Mouse (Mus musculus): ENCODE results near the gene Isoc2b. TPM values are rescaled to one million over a fixed set of nuclear protein-coding genes. Genes with fewer than 3 reads are reported as not detected.

Isoc2b gene
- 3.2 and 4.1 TPM in 2 replicates for polyA plus RNA-seq (2015; fragmentation: Nextera tagmentation; extraction: Ambion mirVana)

GRCm38 (mm10) chr7:4870133-4870532 is at the start of gene Isoc2b:
Gene Isoc2b (minus strand): TSS chr7:4870258.
- H3K9me3 ChIP-seq = no peaks in the 10 kb centered on the region
- ATAC-seq (ENCODE audit: low FRiP score, low read depth) = no peak
- H3K27me3 ChIP-seq = no peaks in the 10 kb centered on the region
- no peak within 1 kb of the TSS for H3K4me3 ChIP-seq
- no peaks in the 10 kb centered on the region for H3K36me3 ChIP-seq
- H3K9ac ChIP-seq = no peak within 1 kb of the TSS
- H3K27ac ChIP-seq (replicated peaks) = no peak within 1 kb of the TSS
- 64% methylated on average over 6 of the region's 6 CpGs for WGBS
- peaks cover 12% of the 10 kb centered on the region for H3K4me1 ChIP-seq (replicated peaks)
- no peak within 1 kb of the TSS for H3K4me2 ChIP-seq

- H3K9ac ChIP-seq = no peak overlapping the region
- H3K4me3 ChIP-seq = no peak overlapping the region
- peaks cover 23% of the 10 kb centered on the region; the same call in 1 of the 2 replicates for H3K36me3 ChIP-seq
- 92% methylated on average over 17 of the region's 21 CpGs for WGBS
- no peaks in the 10 kb centered on the region for H3K27me3 ChIP-seq
- no peaks in the 10 kb centered on the region for H3K9me3 ChIP-seq
- no peak for ATAC-seq (ENCODE audit: low FRiP score, low read depth)
- no peak overlapping the region for H3K4me2 ChIP-seq
- no peak overlapping the region for H3K27ac ChIP-seq (replicated peaks)
- H3K4me1 ChIP-seq (replicated peaks) = peaks cover 47% of the 10 kb centered on the region
Measured at GRCm38 (mm10) chr7:4919096-4919495, 49.0 kb upstream of the Isoc2b start.

- no peak for ATAC-seq (ENCODE audit: low FRiP score, low read depth)
- peaks cover 43% of the 10 kb centered on the region for H3K4me1 ChIP-seq (replicated peaks)
- H3K27me3 ChIP-seq = no peaks in the 10 kb centered on the region
- H3K27ac ChIP-seq (replicated peaks) = no peak overlapping the region
- no peaks in the 10 kb centered on the region for H3K9me3 ChIP-seq
- no peak overlapping the region for H3K9ac ChIP-seq
- no peak overlapping the region for H3K4me3 ChIP-seq
- WGBS = 95% methylated on average over 15 of the region's 15 CpGs
- H3K36me3 ChIP-seq = peaks cover 23% of the 10 kb centered on the region; the same call in 1 of the 2 replicates
- no peak overlapping the region for H3K4me2 ChIP-seq
Measured at GRCm38 (mm10) chr7:4918681-4919080, 48.6 kb upstream of the Isoc2b start.

GRCm38 (mm10) chr7:4917494-4917893 is 47.4 kb upstream of the Isoc2b start:
- 93% methylated on average over 2 of the region's 2 CpGs for WGBS
- H3K4me2 ChIP-seq = no peak overlapping the region

GRCm38 (mm10) chr7:4915669-4916416 is 45.8 kb upstream of the Isoc2b start:
- Histone ChIP-seq H3K27me3 (no peaks in the 10 kb centered on the region), H3K9ac (peak overlapping the region; percentile 71), H3K4me1 (replicated peaks) (peaks cover 18% of the 10 kb centered on the region), H3K4me3 (peak overlapping the region; percentile 67), H3K4me2 (peak overlapping the region; percentile 85), H3K36me3 (peaks cover 23% of the 10 kb centered on the region; the same call in 1 of the 2 replicates), H3K27ac (replicated peaks) (peak overlapping the region; percentile 99), H3K9me3 (no peaks in the 10 kb centered on the region)
- ATAC-seq (ENCODE audit: low FRiP score, low read depth) = peak; percentile 24
- WGBS = 9% methylated on average over 14 of the region's 14 CpGs

More at GRCm38 (mm10) chr7:4917494-4917893, 47.4 kb upstream of the Isoc2b start:
- Histone ChIP-seq H3K4me1 (replicated peaks) (peaks cover 33% of the 10 kb centered on the region), H3K27ac (replicated peaks) (peak overlapping the region; percentile 99; the same call in 1 of the 2 replicates), H3K36me3 (peaks cover 23% of the 10 kb centered on the region; the same call in 1 of the 2 replicates), H3K9ac (no peak overlapping the region), H3K4me3 (no peak overlapping the region), H3K9me3 (no peaks in the 10 kb centered on the region), H3K27me3 (no peaks in the 10 kb centered on the region)
- no peak for ATAC-seq (ENCODE audit: low FRiP score, low read depth)

GRCm38 (mm10) chr7:4915007-4915665 is 45.1 kb upstream of the Isoc2b start, which contains the start of gene Zfp628:
Gene Zfp628 (plus strand): TSS chr7:4915217.
- no peaks in the 10 kb centered on the region for H3K9me3 ChIP-seq
- H3K27me3 ChIP-seq = no peaks in the 10 kb centered on the region
- peaks cover 17% of the 10 kb centered on the region for H3K4me1 ChIP-seq (replicated peaks)
- peaks cover 16% of the 10 kb centered on the region; the same call in 1 of the 2 replicates for H3K36me3 ChIP-seq
- WGBS = under 1% methylated on average over 49 of the region's 56 CpGs
- peak within 1 kb of the TSS; percentile 99 for H3K27ac ChIP-seq (replicated peaks)
- H3K4me2 ChIP-seq = peak within 1 kb of the TSS; percentile 85
- H3K4me3 ChIP-seq = peak within 1 kb of the TSS; percentile 67
- peak within 1 kb of the TSS; percentile 71 for H3K9ac ChIP-seq
- peak; percentile 90 for ATAC-seq (ENCODE audit: low FRiP score, low read depth)

GRCm38 (mm10) chr7:4912248-4912647 is 42.2 kb upstream of the Isoc2b start:
- no peak overlapping the region for H3K9ac ChIP-seq
- no peak overlapping the region for H3K27ac ChIP-seq (replicated peaks)
- ATAC-seq (ENCODE audit: low FRiP score, low read depth) = no peak
- peaks cover 16% of the 10 kb centered on the region for H3K4me1 ChIP-seq (replicated peaks)
- H3K36me3 ChIP-seq = no peaks in the 10 kb centered on the region
- H3K4me2 ChIP-seq = no peak overlapping the region
- 49% methylated on average over 5 of the region's 5 CpGs for WGBS
- H3K9me3 ChIP-seq = no peaks in the 10 kb centered on the region
- no peaks in the 10 kb centered on the region for H3K27me3 ChIP-seq
- H3K4me3 ChIP-seq = peak overlapping the region; percentile 19; the same call in 1 of the 2 replicates

- Histone ChIP-seq H3K4me1 (replicated peaks) (peaks cover 9% of the 10 kb centered on the region), H3K9ac (no peak overlapping the region), H3K4me3 (0 out of 2 replicates have a peak overlapping the region, but pooled peaks have one; percentile 19), H3K27ac (replicated peaks) (no peak overlapping the region), H3K36me3 (no peaks in the 10 kb centered on the region), H3K4me2 (0 out of 2 replicates have a peak overlapping the region, but pooled peaks have one; percentile 10), H3K9me3 (no peaks in the 10 kb centered on the region), H3K27me3 (no peaks in the 10 kb centered on the region)
- no peak for ATAC-seq (ENCODE audit: low FRiP score, low read depth)
- WGBS = 38% methylated on average over 9 of the region's 9 CpGs
Measured at GRCm38 (mm10) chr7:4911561-4911960, 41.5 kb upstream of the Isoc2b start.

- WGBS = 62% methylated on average over 10 of the region's 10 CpGs
Measured at GRCm38 (mm10) chr7:4906466-4906950, 36.5 kb upstream of the Isoc2b start, which contains the start of gene Gm36210. Gene Gm36210 (minus strand): TSS chr7:4906516.

GRCm38 (mm10) chr7:4902404-4902803 is 32.3 kb upstream of the Isoc2b start:
- Histone ChIP-seq H3K4me2 (no peak overlapping the region), H3K9ac (no peak overlapping the region), H3K4me3 (no peak overlapping the region), H3K9me3 (no peaks in the 10 kb centered on the region), H3K36me3 (no peaks in the 10 kb centered on the region), H3K27ac (replicated peaks) (no peak overlapping the region), H3K4me1 (replicated peaks) (peaks cover 19% of the 10 kb centered on the region), H3K27me3 (no peaks in the 10 kb centered on the region)
- 85% methylated on average over 9 of the region's 9 CpGs for WGBS
- ATAC-seq (ENCODE audit: low FRiP score, low read depth) = no peak

More at GRCm38 (mm10) chr7:4906466-4906950, 36.5 kb upstream of the Isoc2b start, which contains the start of gene Gm36210:
- Histone ChIP-seq H3K4me2 (no peak within 1 kb of the TSS), H3K27me3 (no peaks in the 10 kb centered on the region), H3K4me1 (replicated peaks) (no peaks in the 10 kb centered on the region), H3K27ac (replicated peaks) (no peak within 1 kb of the TSS), H3K9ac (no peak within 1 kb of the TSS), H3K4me3 (no peak within 1 kb of the TSS), H3K36me3 (no peaks in the 10 kb centered on the region), H3K9me3 (no peaks in the 10 kb centered on the region)
- no peak for ATAC-seq (ENCODE audit: low FRiP score, low read depth)

GRCm38 (mm10) chr7:4901171-4901570 is 31.1 kb upstream of the Isoc2b start:
- no peak overlapping the region; the same call in 1 of the 2 replicates for H3K4me2 ChIP-seq
- no peak overlapping the region for H3K4me3 ChIP-seq
- ATAC-seq (ENCODE audit: low FRiP score, low read depth) = no peak
- H3K9ac ChIP-seq = no peak overlapping the region
- no peaks in the 10 kb centered on the region for H3K27me3 ChIP-seq
- no peaks in the 10 kb centered on the region for H3K36me3 ChIP-seq
- H3K27ac ChIP-seq (replicated peaks) = no peak overlapping the region
- 48% methylated on average over 8 of the region's 8 CpGs for WGBS
- peaks cover 19% of the 10 kb centered on the region for H3K4me1 ChIP-seq (replicated peaks)
- no peaks in the 10 kb centered on the region for H3K9me3 ChIP-seq

- Histone ChIP-seq H3K9me3 (no peaks in the 10 kb centered on the region), H3K36me3 (no peaks in the 10 kb centered on the region), H3K4me1 (replicated peaks) (peaks cover 19% of the 10 kb centered on the region), H3K9ac (peak overlapping the region; percentile 21; the same call in 1 of the 2 replicates), H3K4me3 (peak overlapping the region; percentile 34), H3K27me3 (no peaks in the 10 kb centered on the region), H3K4me2 (peak overlapping the region; percentile 62), H3K27ac (replicated peaks) (peak overlapping the region; percentile 47; the same call in 1 of the 2 replicates)
- 30% methylated on average over 11 of the region's 11 CpGs for WGBS
- no peak for ATAC-seq (ENCODE audit: low FRiP score, low read depth)
Measured at GRCm38 (mm10) chr7:4900523-4900851, 30.4 kb upstream of the Isoc2b start.
